Mouse (Mus musculus) urinary bladder, postnatal 36 days (tissue): ENCODE measurements at regions not wholly inside any gene's neighbourhood (a gene's known extent, or its start where the extent isn't known, plus 50 kb on each side); places are given as distances from the start of the nearest gene placed in this dataset.

ENCODE experiments used
- DNase-seq, 2 experiments: peaks; one replicate each; pipeline ENCODE4 v3.0.0; 2022; ENCODE audit warnings: low spot score in 2 of 2, mixed read lengths in 1 of 2

DNA sequence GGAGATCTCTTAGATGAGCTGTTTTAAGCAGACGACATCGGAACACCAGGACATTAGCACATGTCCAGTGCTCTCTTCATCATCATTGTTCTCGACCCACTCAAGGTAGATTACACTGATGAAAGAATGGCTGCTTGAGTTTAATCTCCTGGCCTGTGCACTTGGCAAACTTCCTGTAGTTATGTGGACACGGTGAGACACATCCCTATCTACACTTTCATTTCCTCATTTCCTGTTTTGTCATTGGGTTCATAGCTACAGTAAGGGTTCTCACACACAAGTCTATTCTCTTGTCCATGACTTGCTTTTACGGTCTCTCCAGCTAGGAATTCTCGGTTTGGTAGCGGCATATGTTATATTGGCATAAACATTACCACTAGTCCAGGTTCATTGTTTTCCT, 190.5 kb downstream of the Pdgfra start:
- DNase-seq: no peak

DNA sequence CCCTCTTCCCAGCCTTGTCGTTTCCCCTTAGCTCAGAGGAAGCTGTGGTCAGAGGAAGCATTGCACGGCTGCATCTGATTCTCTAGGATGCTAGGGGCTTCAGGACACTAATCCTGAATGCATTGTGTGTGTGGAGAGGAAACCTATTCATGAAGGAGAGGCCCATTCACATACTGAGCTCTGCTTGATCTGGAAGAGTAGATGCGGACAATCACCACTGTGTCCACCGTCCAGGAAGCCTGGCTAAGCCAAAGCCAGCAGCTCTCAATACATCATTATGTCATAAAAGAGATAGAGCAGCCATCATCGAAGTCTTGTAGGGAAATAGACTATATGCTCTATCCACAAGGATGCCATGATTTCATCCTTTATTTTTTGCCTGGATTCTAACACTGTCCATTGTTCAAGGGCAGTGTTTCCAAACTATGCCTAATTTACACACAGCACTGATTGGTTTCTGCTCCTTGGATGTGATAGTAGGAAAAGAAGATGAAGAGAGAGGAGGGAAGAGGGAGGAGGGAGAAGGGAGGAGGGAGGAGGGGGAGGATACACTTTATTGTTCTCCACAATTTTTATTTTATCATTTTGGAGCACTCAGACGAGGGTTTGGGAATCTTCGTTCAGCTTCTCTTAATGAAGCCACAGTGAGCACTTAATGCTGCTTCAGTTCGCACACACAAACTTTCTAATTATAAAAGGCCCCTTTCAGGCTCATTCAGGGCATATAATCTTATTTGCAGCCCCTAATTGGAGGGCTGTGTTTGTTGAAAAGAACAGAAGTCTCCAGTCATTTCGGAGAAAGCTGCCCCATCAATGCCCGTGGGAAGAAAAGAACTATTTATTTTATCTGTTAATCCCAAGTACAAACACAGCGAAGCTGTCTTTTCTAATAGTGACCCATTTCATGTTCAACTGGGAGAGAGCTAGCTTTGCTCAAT, 195.0 kb downstream of the Pdgfra start:
- no peak for DNase-seq

DNA sequence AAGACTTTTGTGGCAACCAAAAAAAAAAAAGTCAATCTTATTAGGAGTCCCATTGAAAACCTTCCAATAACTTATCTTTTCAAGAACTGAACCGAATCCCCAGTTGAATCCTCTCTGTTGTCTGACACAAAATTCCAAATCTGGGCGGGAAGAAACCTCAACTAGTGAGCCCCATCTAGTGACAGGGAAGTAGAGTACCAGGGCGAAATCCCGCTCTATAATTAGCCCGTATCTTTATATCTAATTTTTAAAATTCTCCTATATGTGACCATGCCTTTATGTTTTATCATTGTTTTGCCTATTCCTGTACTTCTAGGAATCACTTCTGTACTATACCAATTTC, 195.7 kb downstream of the Pdgfra start:
- DNase-seq: no peak

DNA sequence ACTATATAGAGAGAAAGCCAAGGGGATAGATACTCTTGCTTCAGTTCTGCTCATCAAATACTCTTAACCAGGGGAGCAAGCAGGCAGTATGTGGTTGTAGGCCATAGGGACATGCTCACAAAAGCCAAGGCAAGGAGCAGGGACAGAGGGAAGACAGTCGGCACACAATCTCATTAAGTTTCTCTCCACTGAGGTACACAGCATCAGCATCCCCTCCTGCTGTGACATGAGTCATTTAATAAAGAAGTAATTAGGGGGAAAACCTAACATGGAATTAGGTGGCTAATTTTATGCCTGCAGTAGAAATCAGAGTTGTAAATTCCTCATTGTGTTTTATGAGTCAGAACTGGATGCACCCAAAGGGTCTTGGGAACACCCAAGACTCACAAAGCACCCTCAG, 203.2 kb downstream of the Pdgfra start:
- DNase-seq: no peak

DNA sequence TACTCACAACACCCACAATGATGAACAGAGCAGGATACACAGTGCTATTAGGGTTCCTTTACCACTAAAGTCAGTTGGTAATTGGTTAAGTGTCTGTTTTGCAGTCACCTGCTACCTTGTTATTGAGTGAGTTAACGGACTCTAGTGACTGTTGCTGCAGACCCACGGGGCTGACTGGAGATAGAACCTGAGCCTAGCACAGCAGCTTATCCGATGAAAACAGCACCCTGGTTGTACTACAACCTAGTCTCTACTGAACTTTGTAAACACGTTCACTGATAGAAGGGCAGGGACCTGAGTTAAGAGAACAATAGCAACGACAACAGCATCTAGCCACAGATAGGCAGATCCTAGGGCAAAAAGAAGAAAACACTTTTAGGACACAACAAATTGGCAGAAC, 206.8 kb downstream of the Pdgfra start:
- DNase-seq: no peak

DNA sequence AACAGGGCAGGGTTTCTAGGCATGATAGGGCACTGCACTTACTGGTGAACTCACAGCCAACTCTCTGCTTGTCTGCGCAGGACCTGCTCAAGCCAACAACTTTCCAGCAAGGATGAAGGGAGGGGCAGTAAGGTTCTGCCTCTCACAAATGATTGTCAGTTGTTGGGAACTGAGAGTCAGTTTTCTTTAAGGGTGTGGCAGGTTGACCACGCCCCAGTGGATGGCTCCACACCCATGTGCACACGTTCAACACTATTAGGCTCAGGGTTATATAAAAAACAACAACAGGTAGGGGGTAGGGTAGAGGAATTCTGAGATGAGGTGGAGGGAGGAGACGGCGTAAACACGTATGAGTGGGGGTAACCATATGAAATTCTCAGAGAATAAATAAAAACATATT, 210.9 kb upstream of the Kit start:
- DNase-seq: no peak

DNA sequence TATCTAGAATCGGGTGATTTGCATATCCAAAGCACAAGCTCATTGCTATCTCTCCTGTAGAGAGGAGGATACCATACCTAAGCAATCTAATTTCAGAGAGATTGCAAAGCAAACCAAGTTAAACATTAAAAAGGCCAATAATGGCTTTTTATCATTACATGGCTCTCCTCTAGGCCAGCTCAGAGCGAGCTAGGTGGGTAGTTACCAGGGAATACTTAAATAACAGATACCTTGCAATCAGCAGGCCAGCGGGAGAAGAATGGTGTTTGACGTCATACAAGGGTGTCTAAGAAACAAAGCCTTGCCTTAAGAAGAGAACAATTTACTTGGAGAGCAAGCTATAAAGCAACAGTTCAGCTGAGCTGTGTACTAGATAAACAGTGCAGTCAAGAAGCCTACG, 207.4 kb upstream of the Kit start:
- DNase-seq: no peak

DNA sequence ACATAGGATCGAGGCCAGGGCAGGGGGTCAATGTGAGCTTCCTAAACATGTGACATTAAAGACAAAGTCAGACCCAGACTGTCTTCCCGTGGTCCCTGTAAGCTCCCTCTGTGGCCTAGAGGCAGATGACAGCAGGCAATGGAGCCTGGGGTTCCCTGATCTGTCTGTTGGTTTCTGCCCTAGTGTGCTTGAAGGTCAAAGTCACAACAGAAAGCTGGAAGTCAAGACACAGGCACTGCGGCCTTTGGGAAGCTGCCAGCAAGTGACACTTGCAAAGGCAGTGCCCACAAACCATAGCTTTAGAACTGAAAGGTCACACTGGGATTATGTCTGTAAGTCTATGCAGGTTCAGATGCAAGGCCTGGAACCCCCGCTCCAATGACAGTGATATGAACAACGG, 206.0 kb upstream of the Kit start:
- DNase-seq: no peak

DNA sequence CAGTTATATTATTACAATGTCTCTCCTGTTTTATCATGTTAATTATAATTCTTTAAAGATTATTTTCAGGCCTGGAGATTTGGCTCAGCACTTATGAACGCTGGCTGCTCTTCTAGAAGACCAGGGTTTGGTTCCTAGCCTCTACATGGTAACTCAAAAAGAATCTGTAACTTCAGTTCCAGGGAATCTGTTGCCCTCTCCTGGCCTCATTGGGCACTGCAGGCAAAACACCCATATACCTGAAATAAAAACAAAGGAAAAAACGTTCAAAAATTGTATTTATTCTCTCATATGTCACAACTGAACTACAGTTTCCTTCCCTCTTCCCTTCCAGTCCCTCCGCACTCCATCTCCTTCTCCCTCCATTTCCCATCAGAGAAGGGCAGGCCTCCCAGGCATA, 201.9 kb upstream of the Kit start:
- no peak for DNase-seq

DNA sequence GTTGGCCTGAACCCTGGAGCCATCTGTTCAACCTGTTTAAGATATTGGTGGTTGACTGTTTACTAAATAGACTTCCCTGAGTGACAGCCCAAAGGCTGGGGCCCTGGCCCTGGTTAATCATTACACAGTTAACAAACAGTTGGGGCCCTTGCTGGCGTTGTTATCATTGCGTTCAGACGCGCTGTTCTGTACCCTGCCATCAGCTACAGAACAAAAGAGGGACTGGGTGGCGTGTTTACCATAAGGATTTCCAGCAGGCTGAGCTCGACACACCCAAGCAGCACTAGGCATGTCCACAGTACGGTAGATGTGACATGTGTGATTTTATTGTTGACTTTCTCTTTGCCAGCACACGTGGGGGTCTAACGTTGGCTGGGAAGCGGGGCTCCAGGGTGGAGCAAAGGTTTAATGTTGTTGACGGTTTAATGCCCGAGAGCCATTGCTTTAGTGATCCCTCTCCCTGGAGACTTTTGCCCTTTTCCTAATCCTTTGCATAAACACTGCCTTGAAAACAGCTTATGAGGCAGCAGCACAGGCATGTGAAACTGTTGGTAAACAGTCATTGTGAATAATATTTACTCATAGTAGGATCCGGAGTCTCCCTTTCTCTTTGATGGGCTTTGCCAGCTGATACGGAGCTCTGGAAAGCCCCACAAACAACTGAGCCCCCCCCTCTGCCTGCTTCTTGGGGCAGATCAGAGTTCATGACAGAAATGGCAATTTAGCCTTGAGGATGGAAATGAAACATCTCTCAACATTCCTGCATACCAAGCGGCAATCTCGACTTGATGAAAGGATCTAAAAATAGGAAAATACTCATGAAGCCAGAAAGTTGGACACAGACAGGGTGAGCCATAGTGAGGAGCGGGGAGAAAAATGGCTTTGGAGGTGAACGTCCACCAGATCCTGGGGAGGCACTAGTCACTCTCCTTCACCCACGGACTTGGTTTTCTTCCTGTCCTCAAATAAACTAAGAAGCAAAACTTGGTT, 197.1 kb upstream of the Kit start:
- peak; percentile 30 to 42 for DNase-seq

DNA sequence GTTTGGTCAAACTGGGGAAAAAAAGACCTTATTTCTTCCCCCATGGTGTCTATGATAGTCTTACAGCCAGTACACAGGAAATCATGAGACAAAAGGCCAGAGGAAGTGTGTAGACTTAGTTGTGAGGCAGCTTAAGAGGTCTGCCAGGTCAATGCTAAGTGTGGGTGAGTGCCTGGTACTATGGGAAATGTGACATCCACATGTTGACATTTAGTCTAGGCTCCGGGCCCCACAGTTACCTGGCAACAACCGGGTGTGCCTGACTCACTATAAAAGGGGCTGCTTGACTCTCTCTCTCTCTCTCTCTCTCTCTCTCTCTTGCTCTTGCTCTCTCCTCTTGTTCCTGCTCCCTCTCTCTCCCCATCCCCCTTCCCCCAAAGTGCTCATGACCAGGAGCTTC, 196.1 kb upstream of the Kit start:
- DNase-seq: no peak

DNA sequence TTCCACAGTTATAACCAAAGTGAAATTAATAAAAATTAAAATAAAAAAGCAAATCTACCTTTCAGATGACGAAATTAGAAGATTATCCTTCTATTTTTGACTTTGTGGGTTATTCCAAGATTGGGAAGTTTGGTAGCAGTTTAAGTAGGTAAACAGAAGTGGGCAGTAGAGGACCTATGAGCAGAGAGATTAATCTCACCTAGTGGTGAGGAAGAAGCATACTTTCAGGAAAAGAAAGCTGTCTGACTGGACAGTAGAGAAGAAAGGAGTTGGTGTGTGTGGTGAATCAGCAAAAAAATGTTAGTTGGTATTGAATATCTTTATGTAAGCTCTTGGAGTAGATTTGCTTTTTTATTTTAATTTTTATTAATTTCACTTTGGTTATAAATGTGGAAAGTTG, 194.4 kb upstream of the Kit start:
- no peak for DNase-seq

DNA sequence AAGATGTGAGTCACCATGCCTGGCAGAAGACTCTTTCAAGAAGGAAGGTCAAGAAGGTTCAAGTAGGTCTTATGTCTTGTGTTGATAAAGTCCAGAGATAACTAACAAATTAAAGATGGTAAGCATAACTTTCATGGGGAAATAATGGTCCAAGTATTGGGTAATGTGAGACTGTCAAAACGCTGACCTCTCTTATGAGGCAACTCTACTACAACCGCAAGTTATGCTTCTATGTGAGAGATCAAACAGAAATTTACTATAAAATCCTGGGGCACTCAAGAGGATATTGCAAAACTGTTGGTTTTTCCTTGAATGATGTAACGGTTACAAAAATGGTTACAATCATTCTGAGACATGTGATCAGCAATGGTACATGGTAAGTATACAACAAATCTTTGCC, 192.6 kb upstream of the Kit start:
- DNase-seq: no peak

DNA sequence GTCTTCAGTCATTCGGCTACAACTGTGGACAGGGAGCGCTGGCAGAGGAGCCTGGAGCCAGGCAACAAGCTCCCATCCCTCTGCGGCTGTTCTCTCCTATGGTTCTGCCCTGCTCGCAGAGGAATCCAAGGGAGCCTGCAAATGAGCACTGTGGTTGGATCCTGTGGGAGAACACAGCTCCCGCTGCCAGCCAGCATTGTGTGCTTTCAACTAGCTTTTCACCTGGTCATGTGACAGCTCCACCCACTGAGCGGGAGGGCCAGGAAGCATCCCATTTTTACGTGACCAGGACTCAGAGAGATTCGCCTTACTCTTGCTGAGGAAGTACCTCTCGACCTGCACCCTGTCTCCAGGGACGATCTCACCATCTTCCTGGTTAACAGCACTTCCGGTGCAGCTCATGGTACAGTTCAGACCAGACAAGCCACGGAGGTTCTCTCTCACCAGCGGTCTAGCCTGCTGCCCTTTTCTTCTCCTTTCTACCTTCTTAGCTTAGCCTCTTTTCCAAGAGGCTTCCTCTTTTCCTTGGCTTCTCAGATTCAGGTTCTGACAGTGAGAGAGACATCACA, 186.7 kb upstream of the Kit start:
- no peak for DNase-seq

DNA sequence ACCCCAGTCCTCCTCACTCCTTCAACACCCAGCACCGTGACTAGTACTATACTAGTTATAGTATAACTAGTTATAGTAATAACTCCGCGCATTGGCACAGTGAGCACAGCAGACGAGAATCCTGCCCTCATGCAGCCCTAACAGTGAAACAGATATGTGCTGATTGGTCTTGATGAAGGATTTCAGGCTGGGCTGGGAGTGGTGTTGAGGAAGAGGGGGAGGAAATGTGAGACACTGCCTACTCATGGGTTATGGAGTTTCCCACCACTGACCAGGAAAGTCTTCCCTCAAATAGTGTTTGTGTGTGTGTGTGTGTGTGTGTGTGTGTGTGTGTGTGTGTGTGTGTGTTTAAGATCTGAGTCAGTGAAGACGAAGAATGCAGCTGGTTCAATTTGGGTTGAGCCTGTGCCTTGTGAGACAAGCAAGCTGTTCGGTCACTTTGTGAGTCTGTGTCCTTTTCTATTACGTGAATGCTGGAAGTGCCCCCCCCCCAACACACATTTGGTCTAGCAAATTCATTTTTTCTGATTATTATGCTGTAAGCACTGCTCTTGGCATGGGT, 185.9 kb upstream of the Kit start:
- DNase-seq: no peak

DNA sequence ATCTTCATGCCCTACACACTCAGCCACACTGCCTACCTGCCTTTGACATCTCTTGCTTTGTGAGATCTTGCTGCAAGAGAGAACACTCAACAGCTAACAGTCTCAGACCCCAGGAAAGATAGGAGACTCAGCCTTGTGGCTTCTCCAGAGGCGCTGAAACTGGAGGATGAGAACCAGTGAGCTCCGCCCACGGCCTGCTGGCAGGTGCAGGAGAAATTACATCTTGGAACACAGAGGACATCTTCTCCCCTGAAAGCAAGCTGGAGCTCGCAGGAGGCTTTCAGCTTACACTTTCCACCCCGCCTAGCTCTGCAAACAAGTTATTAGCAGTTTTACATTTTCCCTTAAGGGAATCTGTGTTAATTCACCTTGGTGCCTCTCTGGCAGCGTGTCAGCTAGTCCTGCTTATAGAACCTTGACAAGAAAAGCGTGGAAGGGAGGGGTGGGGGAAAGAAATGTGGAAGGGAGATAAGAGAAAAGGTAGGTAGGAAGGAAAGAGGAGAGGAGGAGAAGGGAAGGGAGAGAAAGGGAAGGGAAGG, 185.2 kb upstream of the Kit start:
- no peak for DNase-seq

DNA sequence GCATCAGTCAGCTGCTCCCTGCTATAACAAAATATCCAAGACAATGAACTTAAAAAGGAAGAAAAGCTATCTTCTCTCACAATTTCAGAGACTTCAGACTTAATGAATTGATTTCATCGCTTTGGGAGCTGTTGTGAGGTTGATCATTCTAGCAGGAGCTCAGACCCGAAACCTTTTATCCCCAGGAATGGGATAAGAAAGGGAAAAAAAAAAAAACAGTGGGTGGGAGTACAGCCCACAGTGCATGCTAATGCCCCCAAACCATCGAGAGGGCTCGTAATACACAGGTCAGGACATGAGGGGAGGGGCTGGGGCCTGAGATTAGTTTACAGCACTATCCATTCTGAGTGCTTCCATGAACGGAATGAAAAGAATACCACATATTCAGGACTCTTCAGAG, 175.9 kb upstream of the Kit start:
- no peak for DNase-seq

DNA sequence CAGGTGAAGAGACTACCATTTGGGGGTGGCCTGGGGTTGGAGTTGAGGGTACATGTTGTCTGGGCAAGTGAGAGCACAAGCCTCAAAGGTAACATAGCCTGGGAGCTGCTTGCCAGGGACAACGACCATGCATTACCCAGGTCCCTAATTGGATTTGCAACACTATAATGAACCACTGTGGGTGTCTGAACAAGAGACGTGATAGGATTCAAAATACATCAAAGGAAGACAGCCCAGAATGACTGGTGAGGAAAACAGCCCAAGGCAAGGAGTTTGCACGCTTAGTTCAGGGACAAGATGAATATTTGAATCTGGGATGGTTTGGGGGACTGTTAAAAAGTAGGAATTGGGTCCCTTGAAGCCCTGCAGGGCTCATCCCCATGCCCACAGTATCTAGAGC, 173.0 kb upstream of the Kit start:
- DNase-seq: no peak

DNA sequence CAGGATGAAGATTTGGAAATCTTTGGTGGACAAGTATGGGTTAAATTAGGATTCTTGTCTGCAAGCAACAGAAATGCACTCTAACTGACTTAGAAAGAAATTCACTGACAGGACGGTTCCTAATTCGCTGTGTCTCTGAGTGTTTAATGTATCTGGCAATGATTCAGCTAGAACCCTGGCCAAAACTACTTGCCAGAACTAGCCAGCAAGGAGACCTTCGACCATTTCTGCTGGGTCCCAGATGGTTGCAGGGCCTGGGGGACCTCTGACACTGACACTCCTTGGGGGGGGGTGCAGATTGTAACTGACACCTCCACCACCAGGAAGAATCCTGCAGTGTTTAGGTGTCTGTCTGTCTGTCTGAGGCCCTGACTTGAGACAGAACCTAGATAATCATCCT, 172.1 kb upstream of the Kit start:
- DNase-seq: no peak

DNA sequence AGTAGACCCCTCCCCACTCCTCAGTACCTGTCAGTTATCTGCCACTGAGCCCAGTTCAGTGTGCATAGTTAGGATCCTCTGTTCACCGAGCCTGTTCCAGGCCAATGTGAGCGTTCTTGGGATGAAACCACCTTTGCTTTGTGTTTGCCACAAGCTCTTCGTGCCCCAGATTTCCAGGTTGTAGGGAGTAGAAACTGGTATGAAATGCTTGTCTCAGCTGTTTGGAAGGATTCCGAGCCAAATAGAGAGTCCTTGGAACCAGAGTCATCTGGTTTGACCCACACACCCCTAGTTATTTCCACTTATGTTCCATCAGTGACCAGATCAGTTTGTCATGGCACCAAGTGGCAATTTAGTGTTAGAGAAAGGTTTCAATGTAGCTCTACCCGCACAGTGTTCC, 171.2 kb upstream of the Kit start:
- no peak for DNase-seq

DNA sequence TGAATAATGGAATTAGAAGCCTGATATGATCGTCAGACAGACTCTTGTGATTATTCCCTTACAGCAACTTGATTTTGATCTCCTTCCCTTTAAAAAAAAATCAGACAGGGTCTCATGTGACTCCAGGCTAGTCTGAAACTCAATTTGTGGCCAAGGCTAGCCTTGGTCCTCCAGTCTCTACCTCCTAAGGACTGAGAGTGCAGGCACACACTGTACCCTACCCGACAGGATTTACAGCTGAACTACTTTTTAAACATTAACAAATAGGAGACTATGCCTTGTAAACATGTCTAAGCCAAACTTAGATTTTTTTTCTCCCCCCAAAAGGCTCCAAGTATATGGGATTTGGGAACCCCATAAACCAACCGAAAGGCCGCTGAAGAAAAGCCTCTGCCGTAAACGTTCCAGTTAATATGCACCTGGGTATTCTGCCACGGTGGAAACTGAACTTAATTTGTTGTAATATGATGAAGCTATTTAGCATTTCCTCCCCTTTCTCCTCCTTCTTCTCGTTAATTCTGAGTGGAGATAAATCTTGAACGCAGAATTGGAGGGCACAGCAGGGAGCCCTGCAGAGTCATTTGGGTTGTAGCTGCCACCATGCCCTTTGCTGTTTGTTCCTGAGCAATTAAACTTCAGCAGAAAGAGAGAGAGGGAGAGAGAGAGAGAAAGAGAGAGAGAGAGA, 170.0 kb upstream of the Kit start:
- no peak for DNase-seq
